Mouse (Mus musculus): ENCODE results near the gene Ntn1. TPM values are rescaled to one million over a fixed set of nuclear protein-coding genes. Genes with fewer than 3 reads are reported as not detected.

Ntn1 gene
- polyA plus RNA-seq, 1 experiment = 23.7 TPM

- WGBS = 86% methylated on average over 10 of the region's 10 CpGs
- Histone ChIP-seq H3K36me3 (ENCODE audit: control insufficient read depth, insufficient read depth, low read length) (no peaks in the 10 kb centered on the region), H3K27ac (ENCODE audit: insufficient read depth, low read depth, low read length) (no peak overlapping the region), H3K4me3 (ENCODE audit: low read depth, low read length) (no peak overlapping the region), H3K4me1 (ENCODE audit: control insufficient read depth, insufficient read depth, insufficient read length, low read length) (peaks cover 10% of the 10 kb centered on the region), H3K27me3 (ENCODE audit: control insufficient read depth, insufficient read depth, low read length) (no peaks in the 10 kb centered on the region)
- TF ChIP-seq POLR2A (IDR thresholded peaks at IDR 0.05; ENCODE audit: low read depth, low read length) = no peak
- TF ChIP-seq CTCF (IDR thresholded peaks at IDR 0.05; ENCODE audit: extremely low read depth, insufficient read length, insufficient replicate concordance, low read depth, low read length) = no peak
Observed at GRCm38 (mm10) chr11:68202561-68202960, 198.1 kb downstream of the Ntn1 start.

DNA sequence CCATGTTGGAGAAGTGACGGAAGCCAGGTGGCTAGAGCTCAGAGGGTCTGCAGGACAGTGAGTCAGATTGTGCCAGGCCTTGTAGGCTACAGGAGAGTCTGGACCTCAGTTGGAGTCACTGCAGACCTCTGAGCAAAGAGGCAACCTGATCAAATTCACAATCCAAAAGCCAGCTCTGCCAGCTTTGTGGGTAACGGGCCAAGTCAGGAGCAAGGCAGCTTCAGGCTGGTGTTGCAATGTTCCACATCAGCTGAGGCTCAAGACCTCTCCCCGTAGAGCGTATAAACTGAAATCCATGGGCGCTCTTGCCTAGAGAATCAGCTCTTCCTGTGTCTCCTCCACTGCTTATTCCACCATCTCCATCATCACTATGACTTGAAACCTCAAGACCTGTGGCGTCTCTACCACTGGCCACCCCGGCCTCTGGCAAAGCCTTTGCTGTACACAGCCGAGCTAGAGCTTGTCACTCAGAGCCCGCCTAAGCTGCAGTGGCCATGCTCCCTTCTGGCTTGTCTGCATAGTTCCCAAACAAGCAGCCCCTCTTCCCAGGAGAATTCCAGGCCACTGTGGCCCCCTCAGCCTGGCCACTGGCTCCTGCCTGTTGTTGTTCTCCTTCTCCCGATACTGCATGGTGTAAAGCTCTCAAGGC is 198.7 kb downstream of the Ntn1 start:
- H3K4me3 ChIP-seq (ENCODE audit: low read depth, low read length) = no peak overlapping the region
- no peak overlapping the region for H3K27ac ChIP-seq (ENCODE audit: insufficient read depth, low read depth, low read length)
- 98% methylated on average over 10 of the region's 10 CpGs for WGBS
- H3K4me1 ChIP-seq (ENCODE audit: control insufficient read depth, insufficient read depth, insufficient read length, low read length) = peaks cover 10% of the 10 kb centered on the region
- H3K36me3 ChIP-seq (ENCODE audit: control insufficient read depth, insufficient read depth, low read length) = no peaks in the 10 kb centered on the region
- no peak for TF ChIP-seq POLR2A (IDR thresholded peaks at IDR 0.05; ENCODE audit: low read depth, low read length)
- no peak for TF ChIP-seq CTCF (IDR thresholded peaks at IDR 0.05; ENCODE audit: extremely low read depth, insufficient read length, insufficient replicate concordance, low read depth, low read length)
- no peaks in the 10 kb centered on the region for H3K27me3 ChIP-seq (ENCODE audit: control insufficient read depth, insufficient read depth, low read length)

DNA sequence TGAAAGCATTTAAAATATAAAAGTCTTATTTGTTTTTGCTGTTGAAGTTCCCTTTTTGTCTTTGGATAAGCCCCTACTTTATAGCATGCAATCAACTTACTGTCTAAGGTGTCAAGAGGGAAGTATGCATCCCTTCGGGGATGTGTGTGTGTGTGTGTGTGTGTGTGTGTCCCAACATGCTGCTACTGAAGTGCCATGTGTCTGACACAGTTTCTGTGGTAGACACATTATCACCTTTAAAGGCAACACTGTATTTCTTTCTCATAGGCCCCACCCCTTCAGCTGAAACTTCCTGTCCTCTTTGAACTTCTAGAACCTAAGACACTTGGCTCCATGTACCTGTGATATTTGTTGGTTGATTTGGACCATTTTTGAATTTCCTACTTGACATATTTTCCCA is 199.6 kb downstream of the Ntn1 start:
- peaks cover 10% of the 10 kb centered on the region for H3K4me1 ChIP-seq (ENCODE audit: control insufficient read depth, insufficient read depth, insufficient read length, low read length)
- no peak for TF ChIP-seq CTCF (IDR thresholded peaks at IDR 0.05; ENCODE audit: extremely low read depth, insufficient read length, insufficient replicate concordance, low read depth, low read length)
- TF ChIP-seq POLR2A (IDR thresholded peaks at IDR 0.05; ENCODE audit: low read depth, low read length) = no peak
- H3K27me3 ChIP-seq (ENCODE audit: control insufficient read depth, insufficient read depth, low read length) = no peaks in the 10 kb centered on the region
- H3K36me3 ChIP-seq (ENCODE audit: control insufficient read depth, insufficient read depth, low read length) = no peaks in the 10 kb centered on the region
- H3K4me3 ChIP-seq (ENCODE audit: low read depth, low read length) = no peak overlapping the region
- WGBS = 25% methylated on average over 1 of the region's 1 CpGs
- H3K27ac ChIP-seq (ENCODE audit: insufficient read depth, low read depth, low read length) = no peak overlapping the region

GRCm38 (mm10) chr11:68200500-68200899 is 200.1 kb downstream of the Ntn1 start:
- 41% methylated on average over 4 of the region's 4 CpGs for WGBS

DNA sequence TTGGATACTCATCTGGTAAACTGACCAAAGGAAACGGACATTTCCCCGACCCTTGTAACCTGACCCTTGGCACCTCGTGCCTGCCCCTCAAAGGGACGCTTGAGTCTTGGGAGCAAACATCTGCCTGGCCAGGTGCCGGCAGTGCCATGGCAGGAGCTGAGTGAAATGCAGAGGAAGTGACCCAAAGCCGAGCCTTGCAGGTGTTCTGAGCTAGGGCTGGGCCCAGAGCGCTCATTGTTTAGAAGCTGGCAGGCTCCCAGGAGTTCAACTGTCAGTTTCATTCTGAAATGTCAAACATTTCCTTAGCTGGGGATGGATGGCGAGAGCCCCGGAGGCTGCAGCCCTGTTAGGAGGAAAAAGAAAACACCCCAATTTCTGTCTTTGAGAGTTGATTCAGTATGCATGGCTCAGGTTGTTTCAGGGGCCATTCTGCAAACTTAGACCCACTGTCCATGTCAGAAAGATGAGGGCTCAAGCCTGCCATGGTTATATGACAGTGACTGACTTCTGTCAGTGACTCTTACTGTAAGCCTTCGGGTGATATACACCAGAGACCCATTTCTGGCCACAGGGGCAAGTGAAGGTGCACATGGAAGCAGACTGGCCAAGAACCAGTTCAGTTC is 200.7 kb downstream of the Ntn1 start:
- H3K4me3 ChIP-seq (ENCODE audit: low read depth, low read length) = no peak overlapping the region
- no peaks in the 10 kb centered on the region for H3K36me3 ChIP-seq (ENCODE audit: control insufficient read depth, insufficient read depth, low read length)
- H3K4me1 ChIP-seq (ENCODE audit: control insufficient read depth, insufficient read depth, insufficient read length, low read length) = peaks cover 10% of the 10 kb centered on the region
- H3K27ac ChIP-seq (ENCODE audit: insufficient read depth, low read depth, low read length) = peak overlapping the region; percentile 70
- H3K27me3 ChIP-seq (ENCODE audit: control insufficient read depth, insufficient read depth, low read length) = no peaks in the 10 kb centered on the region
- 10% methylated on average over 10 of the region's 10 CpGs for WGBS
- no peak for TF ChIP-seq POLR2A (IDR thresholded peaks at IDR 0.05; ENCODE audit: low read depth, low read length)
- TF ChIP-seq CTCF (IDR thresholded peaks at IDR 0.05; ENCODE audit: extremely low read depth, insufficient read length, insufficient replicate concordance, low read depth, low read length) = no peak

More at GRCm38 (mm10) chr11:68200500-68200899, 200.1 kb downstream of the Ntn1 start:
- TF ChIP-seq POLR2A (IDR thresholded peaks at IDR 0.05; ENCODE audit: low read depth, low read length) (no peak), CTCF (IDR thresholded peaks at IDR 0.05; ENCODE audit: extremely low read depth, insufficient read length, insufficient replicate concordance, low read depth, low read length) (no peak)
- peaks cover 10% of the 10 kb centered on the region for H3K4me1 ChIP-seq (ENCODE audit: control insufficient read depth, insufficient read depth, insufficient read length, low read length)
- H3K36me3 ChIP-seq (ENCODE audit: control insufficient read depth, insufficient read depth, low read length) = no peaks in the 10 kb centered on the region
- no peak overlapping the region for H3K4me3 ChIP-seq (ENCODE audit: low read depth, low read length)
- H3K27me3 ChIP-seq (ENCODE audit: control insufficient read depth, insufficient read depth, low read length) = no peaks in the 10 kb centered on the region
- peak overlapping the region; percentile 70; the same call in 1 of the 2 replicates for H3K27ac ChIP-seq (ENCODE audit: insufficient read depth, low read depth, low read length)

DNA sequence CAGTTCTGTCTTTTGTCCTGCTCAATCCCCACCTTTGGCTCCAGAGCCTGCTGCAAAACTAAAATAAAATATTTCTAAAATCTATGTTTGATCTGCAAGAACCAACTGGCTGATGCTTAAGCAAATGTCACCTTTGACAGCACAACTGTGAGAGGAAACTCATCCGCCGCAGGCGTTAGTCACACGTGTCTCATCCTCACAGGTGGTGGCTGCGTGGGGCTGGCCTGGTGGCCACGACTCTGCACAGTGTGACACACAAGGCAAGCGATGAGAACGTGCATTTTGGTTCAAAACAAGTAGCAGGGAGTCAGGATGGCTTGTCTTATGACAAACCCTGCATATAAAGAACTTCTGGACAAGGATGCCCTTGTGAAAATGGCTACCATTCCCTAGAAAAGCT is 201.5 kb downstream of the Ntn1 start:
- Histone ChIP-seq H3K27ac (ENCODE audit: insufficient read depth, low read depth, low read length) (peak overlapping the region; percentile 38; the same call in 1 of the 2 replicates), H3K4me1 (ENCODE audit: control insufficient read depth, insufficient read depth, insufficient read length, low read length) (peaks cover 12% of the 10 kb centered on the region), H3K4me3 (ENCODE audit: low read depth, low read length) (no peak overlapping the region), H3K27me3 (ENCODE audit: control insufficient read depth, insufficient read depth, low read length) (no peaks in the 10 kb centered on the region), H3K36me3 (ENCODE audit: control insufficient read depth, insufficient read depth, low read length) (no peaks in the 10 kb centered on the region)
- no peak for TF ChIP-seq POLR2A (IDR thresholded peaks at IDR 0.05; ENCODE audit: low read depth, low read length)
- TF ChIP-seq CTCF (IDR thresholded peaks at IDR 0.05; ENCODE audit: extremely low read depth, insufficient read length, insufficient replicate concordance, low read depth, low read length) = no peak
- WGBS = 63% methylated on average over 8 of the region's 8 CpGs

- WGBS = 77% methylated on average over 10 of the region's 10 CpGs
- Histone ChIP-seq H3K27me3 (ENCODE audit: control insufficient read depth, insufficient read depth, low read length) (no peaks in the 10 kb centered on the region), H3K4me3 (ENCODE audit: low read depth, low read length) (no peak overlapping the region), H3K36me3 (ENCODE audit: control insufficient read depth, insufficient read depth, low read length) (no peaks in the 10 kb centered on the region), H3K27ac (ENCODE audit: insufficient read depth, low read depth, low read length) (0 out of 2 replicates have a peak overlapping the region, but pooled peaks have one; percentile 29), H3K4me1 (ENCODE audit: control insufficient read depth, insufficient read depth, insufficient read length, low read length) (peaks cover 12% of the 10 kb centered on the region)
- TF ChIP-seq CTCF (IDR thresholded peaks at IDR 0.05; ENCODE audit: extremely low read depth, insufficient read length, insufficient replicate concordance, low read depth, low read length) (no peak), POLR2A (IDR thresholded peaks at IDR 0.05; ENCODE audit: low read depth, low read length) (no peak)
Observed at GRCm38 (mm10) chr11:68198696-68199095, 201.9 kb downstream of the Ntn1 start.

All from small intestine, adult 2 months (tissue).